Mouse (Mus musculus): ENCODE results near the gene D630039A03Rik. TPM values are rescaled to one million over a fixed set of nuclear protein-coding genes. Genes with fewer than 3 reads are reported as not detected.

D630039A03Rik gene
- polyA plus RNA-seq, 1 experiment from 2014 or later: 0.07 TPM

- Histone ChIP-seq H3K9ac (ENCODE audit: low read depth, low read length) (no peak overlapping the region), H3K36me3 (ENCODE audit: control insufficient read depth, insufficient read depth, low read length) (no peaks in the 10 kb centered on the region), H3K27ac (ENCODE audit: low read depth, low read length) (no peak overlapping the region), H3K4me3 (ENCODE audit: low read depth, low read length) (no peak overlapping the region), H3K9me3 (replicated peaks; ENCODE audit: control insufficient read depth, low read length) (no peaks in the 10 kb centered on the region), H3K4me2 (no peak overlapping the region), H3K27me3 (ENCODE audit: control insufficient read depth, insufficient read depth, low read length) (no peaks in the 10 kb centered on the region), H3K4me1 (ENCODE audit: control insufficient read depth, insufficient read depth, low read length) (peaks cover 22% of the 10 kb centered on the region)
- ATAC-seq (replicated peaks; ENCODE audit: insufficient number of reproducible peaks, low FRiP score, low TSS enrichment): no peak
- WGBS (ENCODE audit: insufficient replicate concordance): 93% methylated on average over 5 of the region's 5 CpGs
These were observed 37.0 kb downstream of the D630039A03Rik start for GRCm38 (mm10) chr4:57879137-57879536.

GRCm38 (mm10) chr4:57867454-57867853 lies 48.6 kb downstream of the D630039A03Rik start:
- WGBS (ENCODE audit: insufficient replicate concordance): 54% methylated on average over 10 of the region's 10 CpGs
- no peak for ATAC-seq (replicated peaks; ENCODE audit: insufficient number of reproducible peaks, low FRiP score, low TSS enrichment)
- Histone ChIP-seq H3K4me1 (ENCODE audit: control insufficient read depth, insufficient read depth, low read length) (peaks cover 17% of the 10 kb centered on the region), H3K9me3 (replicated peaks; ENCODE audit: control insufficient read depth, low read length) (no peaks in the 10 kb centered on the region), H3K36me3 (ENCODE audit: control insufficient read depth, insufficient read depth, low read length) (peaks cover 4% of the 10 kb centered on the region; the same call in 1 of the 2 replicates), H3K9ac (ENCODE audit: low read depth, low read length) (no peak overlapping the region), H3K4me2 (no peak overlapping the region), H3K27ac (ENCODE audit: low read depth, low read length) (peak overlapping the region; percentile 15; the same call in 1 of the 2 replicates), H3K27me3 (ENCODE audit: control insufficient read depth, insufficient read depth, low read length) (no peaks in the 10 kb centered on the region), H3K4me3 (ENCODE audit: low read depth, low read length) (no peak overlapping the region)

GRCm38 (mm10) chr4:57866990-57867389 lies 49.1 kb downstream of the D630039A03Rik start:
- peaks cover 4% of the 10 kb centered on the region; the same call in 1 of the 2 replicates for H3K36me3 ChIP-seq (ENCODE audit: control insufficient read depth, insufficient read depth, low read length)
- WGBS (ENCODE audit: insufficient replicate concordance): 70% methylated on average over 9 of the region's 9 CpGs
- H3K27me3 ChIP-seq (ENCODE audit: control insufficient read depth, insufficient read depth, low read length): no peaks in the 10 kb centered on the region
- H3K9ac ChIP-seq (ENCODE audit: low read depth, low read length): no peak overlapping the region
- no peak overlapping the region for H3K4me2 ChIP-seq
- peak overlapping the region; percentile 15; the same call in 1 of the 2 replicates for H3K27ac ChIP-seq (ENCODE audit: low read depth, low read length)
- H3K9me3 ChIP-seq (replicated peaks; ENCODE audit: control insufficient read depth, low read length): no peaks in the 10 kb centered on the region
- ATAC-seq (replicated peaks; ENCODE audit: insufficient number of reproducible peaks, low FRiP score, low TSS enrichment): no peak
- H3K4me3 ChIP-seq (ENCODE audit: low read depth, low read length): no peak overlapping the region
- peaks cover 17% of the 10 kb centered on the region for H3K4me1 ChIP-seq (ENCODE audit: control insufficient read depth, insufficient read depth, low read length)

- Histone ChIP-seq H3K9ac (ENCODE audit: low read depth, low read length) (no peak overlapping the region), H3K27me3 (ENCODE audit: control insufficient read depth, insufficient read depth, low read length) (no peaks in the 10 kb centered on the region), H3K4me1 (ENCODE audit: control insufficient read depth, insufficient read depth, low read length) (peaks cover 17% of the 10 kb centered on the region), H3K27ac (ENCODE audit: low read depth, low read length) (peak overlapping the region; percentile 47; the same call in 1 of the 2 replicates), H3K4me2 (no peak overlapping the region), H3K36me3 (ENCODE audit: control insufficient read depth, insufficient read depth, low read length) (peaks cover 4% of the 10 kb centered on the region; the same call in 1 of the 2 replicates), H3K4me3 (ENCODE audit: low read depth, low read length) (no peak overlapping the region), H3K9me3 (replicated peaks; ENCODE audit: control insufficient read depth, low read length) (no peaks in the 10 kb centered on the region)
- WGBS (ENCODE audit: insufficient replicate concordance): 23% methylated on average over 2 of the region's 2 CpGs
- ATAC-seq (replicated peaks; ENCODE audit: insufficient number of reproducible peaks, low FRiP score, low TSS enrichment): no peak
These were observed 50.0 kb downstream of the D630039A03Rik start for GRCm38 (mm10) chr4:57866088-57866487.

GRCm38 (mm10) chr4:57862269-57862986 lies 53.7 kb downstream of the D630039A03Rik start:
- Histone ChIP-seq H3K27ac (ENCODE audit: low read depth, low read length) (no peak overlapping the region), H3K36me3 (ENCODE audit: control insufficient read depth, insufficient read depth, low read length) (peaks cover 17% of the 10 kb centered on the region), H3K4me2 (no peak overlapping the region), H3K9ac (ENCODE audit: low read depth, low read length) (no peak overlapping the region), H3K9me3 (replicated peaks; ENCODE audit: control insufficient read depth, low read length) (no peaks in the 10 kb centered on the region), H3K4me1 (ENCODE audit: control insufficient read depth, insufficient read depth, low read length) (peaks cover 17% of the 10 kb centered on the region), H3K4me3 (ENCODE audit: low read depth, low read length) (no peak overlapping the region), H3K27me3 (ENCODE audit: control insufficient read depth, insufficient read depth, low read length) (no peaks in the 10 kb centered on the region)
- WGBS (ENCODE audit: insufficient replicate concordance): 85% methylated on average over 9 of the region's 9 CpGs
- no peak for ATAC-seq (replicated peaks; ENCODE audit: insufficient number of reproducible peaks, low FRiP score, low TSS enrichment)

GRCm38 (mm10) chr4:57861856-57862255 lies 54.2 kb downstream of the D630039A03Rik start:
- Histone ChIP-seq H3K4me1 (ENCODE audit: control insufficient read depth, insufficient read depth, low read length) (peaks cover 13% of the 10 kb centered on the region), H3K4me3 (ENCODE audit: low read depth, low read length) (no peak overlapping the region), H3K4me2 (no peak overlapping the region), H3K9me3 (replicated peaks; ENCODE audit: control insufficient read depth, low read length) (no peaks in the 10 kb centered on the region), H3K9ac (ENCODE audit: low read depth, low read length) (no peak overlapping the region), H3K27ac (ENCODE audit: low read depth, low read length) (no peak overlapping the region), H3K27me3 (ENCODE audit: control insufficient read depth, insufficient read depth, low read length) (no peaks in the 10 kb centered on the region), H3K36me3 (ENCODE audit: control insufficient read depth, insufficient read depth, low read length) (peaks cover 23% of the 10 kb centered on the region)
- 78% methylated on average over 8 of the region's 8 CpGs for WGBS (ENCODE audit: insufficient replicate concordance)
- no peak for ATAC-seq (replicated peaks; ENCODE audit: insufficient number of reproducible peaks, low FRiP score, low TSS enrichment)

- Histone ChIP-seq H3K27me3 (ENCODE audit: control insufficient read depth, insufficient read depth, low read length) (no peaks in the 10 kb centered on the region), H3K9ac (ENCODE audit: low read depth, low read length) (no peak overlapping the region), H3K9me3 (replicated peaks; ENCODE audit: control insufficient read depth, low read length) (no peaks in the 10 kb centered on the region), H3K4me2 (no peak overlapping the region), H3K4me1 (ENCODE audit: control insufficient read depth, insufficient read depth, low read length) (peaks cover 6% of the 10 kb centered on the region), H3K4me3 (ENCODE audit: low read depth, low read length) (no peak overlapping the region), H3K27ac (ENCODE audit: low read depth, low read length) (no peak overlapping the region), H3K36me3 (ENCODE audit: control insufficient read depth, insufficient read depth, low read length) (peaks cover 28% of the 10 kb centered on the region)
- 67% methylated on average over 6 of the region's 6 CpGs for WGBS (ENCODE audit: insufficient replicate concordance)
- ATAC-seq (replicated peaks; ENCODE audit: insufficient number of reproducible peaks, low FRiP score, low TSS enrichment): no peak
These were observed 54.9 kb downstream of the D630039A03Rik start for GRCm38 (mm10) chr4:57861166-57861565.

- 68% methylated on average over 6 of the region's 6 CpGs for WGBS (ENCODE audit: insufficient replicate concordance)
- Histone ChIP-seq H3K27ac (ENCODE audit: low read depth, low read length) (no peak overlapping the region), H3K4me3 (ENCODE audit: low read depth, low read length) (no peak overlapping the region), H3K4me2 (no peak overlapping the region), H3K9ac (ENCODE audit: low read depth, low read length) (no peak overlapping the region), H3K4me1 (ENCODE audit: control insufficient read depth, insufficient read depth, low read length) (no peaks in the 10 kb centered on the region; the same call in 1 of the 2 replicates), H3K27me3 (ENCODE audit: control insufficient read depth, insufficient read depth, low read length) (no peaks in the 10 kb centered on the region), H3K9me3 (replicated peaks; ENCODE audit: control insufficient read depth, low read length) (no peaks in the 10 kb centered on the region), H3K36me3 (ENCODE audit: control insufficient read depth, insufficient read depth, low read length) (peaks cover 38% of the 10 kb centered on the region)
- no peak for ATAC-seq (replicated peaks; ENCODE audit: insufficient number of reproducible peaks, low FRiP score, low TSS enrichment)
These were observed 55.9 kb downstream of the D630039A03Rik start for GRCm38 (mm10) chr4:57860204-57860611.

All from heart, embryonic 11.5 days (tissue).